Mouse (Mus musculus) erythroblast, embryonic 14.5 days (primary cell): ENCODE results near the gene Igf2bp2. TPM values are rescaled to one million over a fixed set of nuclear protein-coding genes. Genes with fewer than 3 reads are reported as not detected.

Source experiments
- H3K27me3 ChIP-seq: 2 replicates; pipeline ENCODE4 v1.6.1; 2012; ENCODE audit warnings: inconsistent platforms; ENCODE audit not compliant: control insufficient read depth
- H3K36me3 ChIP-seq: 2 replicates; pipeline ENCODE4 v1.6.1; 2012; ENCODE audit warnings: mild to moderate bottlenecking, inconsistent platforms; ENCODE audit not compliant: control insufficient read depth
- H3K4me1 ChIP-seq: 2 replicates; pipeline ENCODE4 v1.6.1; 2012; ENCODE audit warnings: inconsistent platforms; ENCODE audit not compliant: control insufficient read depth
- H3K4me3 ChIP-seq: replicated peaks from 2 replicates; pipeline ENCODE3; 2012; ENCODE audit warnings: moderate library complexity, mild to moderate bottlenecking, inconsistent platforms
- H3K9me3 ChIP-seq: 2 replicates; pipeline ENCODE4 v1.6.1; 2012; ENCODE audit warnings: low read length, inconsistent platforms, mixed read lengths; ENCODE audit not compliant: control insufficient read depth
- GATA1 ChIP-seq: IDR thresholded peaks from 2 replicates; pipeline ENCODE4 v1.6.1; 2012; ENCODE audit warnings: low read length, inconsistent platforms, mixed read lengths
- TAL1 ChIP-seq: IDR thresholded peaks from 3 replicates; pipeline ENCODE4 v1.6.1; 2012; ENCODE audit warnings: low read length, inconsistent platforms, mixed read lengths
- polyA plus RNA-seq: library from polyadenylated mRNA; stranded (reverse); fragments of >175 nt; gene quantifications from 2 replicates; pipeline ENCODE4 v1.2.3, GENCODE M21; 2012

Gene Igf2bp2
- polyA plus RNA-seq, 1 experiment: 0.22 TPM

DNA sequence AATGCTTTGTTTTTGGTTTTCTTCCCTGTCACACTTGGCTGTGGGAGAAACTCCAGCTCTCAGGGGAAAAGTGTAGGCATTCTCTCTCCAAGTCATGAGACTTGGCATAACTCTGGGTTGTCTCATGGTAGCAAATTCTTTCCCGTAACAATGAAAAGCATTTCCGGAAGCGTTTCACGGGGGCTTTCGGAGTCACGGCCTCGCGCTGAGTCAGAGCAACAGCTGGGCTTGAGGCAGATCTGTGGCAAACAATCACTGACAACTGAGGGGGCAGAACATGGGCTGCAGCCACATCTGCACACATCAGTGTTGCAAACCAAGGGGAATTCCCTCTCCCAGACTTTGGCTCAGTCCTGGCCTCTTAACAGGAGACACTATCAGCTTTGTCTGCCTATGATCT, 95.7 kb downstream of the Igf2bp2 start:
- Histone ChIP-seq H3K4me1 (no peaks in the 10 kb centered on the region), H3K27me3 (no peaks in the 10 kb centered on the region), H3K9me3 (no peaks in the 10 kb centered on the region), H3K4me3 (no peak overlapping the region), H3K36me3 (peaks cover 2% of the 10 kb centered on the region; the same call in 1 of the 2 replicates)
- no peak for TF ChIP-seq TAL1
- TF ChIP-seq GATA1: no peak

DNA sequence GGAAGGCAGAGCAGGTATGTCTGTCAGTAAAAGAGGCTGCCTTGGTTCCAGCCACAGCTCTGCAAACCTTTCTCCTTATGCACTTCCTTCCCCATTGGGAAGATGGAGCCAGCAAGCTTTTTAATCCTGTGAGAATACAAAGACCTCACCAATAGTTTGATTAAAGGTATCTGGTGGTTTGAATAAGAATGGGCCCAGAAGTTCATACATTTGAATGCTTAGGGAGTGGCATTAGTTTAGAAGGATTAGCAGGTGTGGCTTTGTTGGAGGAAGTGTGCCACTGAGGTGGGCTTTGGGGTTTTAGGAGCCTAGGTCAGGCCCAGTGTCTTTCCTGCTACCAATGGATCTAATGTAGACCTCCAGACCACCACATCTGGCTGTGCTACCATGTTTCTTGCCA, 97.6 kb downstream of the Igf2bp2 start:
- Histone ChIP-seq H3K4me1 (peaks cover 2% of the 10 kb centered on the region), H3K4me3 (no peak overlapping the region), H3K27me3 (no peaks in the 10 kb centered on the region), H3K9me3 (no peaks in the 10 kb centered on the region), H3K36me3 (peaks cover 2% of the 10 kb centered on the region; the same call in 1 of the 2 replicates)
- no peak for TF ChIP-seq GATA1
- TF ChIP-seq TAL1: no peak

DNA sequence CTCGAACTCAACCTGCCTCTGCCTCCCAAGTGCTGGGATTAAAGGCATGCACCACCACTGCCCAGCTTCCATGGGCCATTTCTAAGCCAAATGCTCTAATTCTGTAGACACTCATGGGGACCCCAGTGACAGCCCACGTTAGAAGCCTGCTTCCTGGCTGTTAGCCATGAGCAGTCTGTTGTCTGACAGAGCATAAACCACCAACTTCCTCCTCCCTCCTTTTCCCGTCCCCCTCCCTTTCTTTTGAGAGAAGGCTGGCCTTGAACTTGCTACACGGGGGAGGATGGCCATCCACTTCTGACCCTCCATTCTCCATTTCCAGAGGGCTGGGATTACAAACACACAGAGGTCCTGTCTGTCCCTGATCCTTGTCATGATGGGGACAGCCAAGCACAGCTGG, 100.8 kb downstream of the Igf2bp2 start:
- H3K4me3 ChIP-seq: no peak overlapping the region
- no peaks in the 10 kb centered on the region for H3K9me3 ChIP-seq
- H3K27me3 ChIP-seq: no peaks in the 10 kb centered on the region
- H3K4me1 ChIP-seq: peaks cover 6% of the 10 kb centered on the region
- no peak for TF ChIP-seq GATA1
- no peak for TF ChIP-seq TAL1
- peaks cover 2% of the 10 kb centered on the region; the same call in 1 of the 2 replicates for H3K36me3 ChIP-seq

DNA sequence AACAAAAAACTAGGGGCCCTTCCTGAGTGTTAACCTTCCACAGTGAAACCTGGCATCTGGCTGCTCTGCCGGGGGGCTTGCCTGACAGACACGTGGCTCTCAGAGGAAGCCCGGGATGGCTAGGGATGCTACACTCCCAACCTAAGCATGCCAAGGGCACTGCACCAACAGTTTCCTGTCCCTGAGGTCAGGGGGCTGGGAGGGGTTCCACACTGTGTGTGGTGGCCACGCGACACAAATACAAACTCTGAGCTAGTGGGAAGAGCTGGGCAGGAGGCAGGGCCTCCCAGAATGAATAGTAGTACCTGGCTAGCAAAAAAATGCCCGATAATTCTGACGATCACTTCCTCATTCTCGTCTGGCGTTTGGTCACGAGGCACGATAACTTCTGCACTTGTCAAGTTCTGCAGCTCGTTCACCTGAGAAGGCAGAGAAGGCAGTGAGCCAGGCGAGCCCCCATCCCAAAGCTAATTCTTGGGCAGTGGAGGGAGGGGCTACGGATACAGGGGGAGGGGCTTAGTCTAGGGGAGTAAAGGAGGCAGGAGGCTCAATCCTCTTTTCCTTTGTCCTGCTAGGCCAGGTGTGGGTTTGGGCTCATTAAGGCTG, 101.4 kb downstream of the Igf2bp2 start:
- Histone ChIP-seq H3K4me3 (no peak overlapping the region), H3K27me3 (no peaks in the 10 kb centered on the region), H3K9me3 (no peaks in the 10 kb centered on the region), H3K36me3 (no peaks in the 10 kb centered on the region; the same call in 1 of the 2 replicates), H3K4me1 (peaks cover 7% of the 10 kb centered on the region)
- TF ChIP-seq GATA1 (no peak), TAL1 (no peak)

DNA sequence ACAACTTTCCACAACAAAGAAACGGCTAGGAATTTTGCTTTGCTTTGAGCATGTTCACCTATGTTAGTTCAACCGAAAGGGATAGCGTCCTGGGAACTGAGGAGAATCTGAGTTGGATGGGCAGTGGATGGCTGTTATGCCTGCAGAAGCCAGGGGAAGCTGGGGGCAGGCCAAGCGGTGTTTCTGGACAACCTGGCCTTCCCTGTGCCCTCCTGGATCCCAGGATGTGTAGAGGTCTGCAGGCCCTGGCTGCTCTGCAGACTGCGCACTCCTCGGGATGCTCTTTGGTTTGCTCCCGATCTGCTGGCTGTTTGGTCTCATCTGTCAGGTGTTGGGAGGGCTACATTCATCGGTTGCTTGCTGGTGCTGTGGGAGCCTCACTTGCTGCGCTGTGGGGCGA, 102.7 kb downstream of the Igf2bp2 start:
- no peaks in the 10 kb centered on the region; the same call in 1 of the 2 replicates for H3K36me3 ChIP-seq
- no peaks in the 10 kb centered on the region for H3K27me3 ChIP-seq
- H3K4me3 ChIP-seq: no peak overlapping the region
- H3K4me1 ChIP-seq: peaks cover 7% of the 10 kb centered on the region
- no peaks in the 10 kb centered on the region for H3K9me3 ChIP-seq
- TF ChIP-seq TAL1 (no peak), GATA1 (no peak)

DNA sequence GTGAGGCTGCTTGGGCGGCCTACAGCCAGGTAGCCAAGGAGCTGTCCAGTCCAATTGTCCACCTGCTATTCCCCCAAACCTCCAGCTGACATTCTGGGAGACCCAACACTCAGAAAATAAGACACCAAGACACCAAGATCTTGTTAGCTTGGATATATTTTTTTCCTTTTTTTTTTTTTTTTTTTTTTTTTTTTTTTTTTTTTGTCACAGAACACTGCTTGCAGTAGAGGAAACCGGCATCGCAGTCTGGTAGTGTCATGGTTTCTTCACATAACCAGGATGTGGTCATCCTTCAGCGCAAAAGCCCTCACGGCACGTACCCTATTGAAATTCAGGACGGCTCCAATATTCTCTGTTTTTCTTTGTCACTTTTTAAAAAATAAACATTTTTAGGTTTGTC, 104.2 kb downstream of the Igf2bp2 start:
- TF ChIP-seq TAL1: no peak
- TF ChIP-seq GATA1: no peak
- H3K27me3 ChIP-seq: no peaks in the 10 kb centered on the region
- no peak overlapping the region for H3K4me3 ChIP-seq

DNA sequence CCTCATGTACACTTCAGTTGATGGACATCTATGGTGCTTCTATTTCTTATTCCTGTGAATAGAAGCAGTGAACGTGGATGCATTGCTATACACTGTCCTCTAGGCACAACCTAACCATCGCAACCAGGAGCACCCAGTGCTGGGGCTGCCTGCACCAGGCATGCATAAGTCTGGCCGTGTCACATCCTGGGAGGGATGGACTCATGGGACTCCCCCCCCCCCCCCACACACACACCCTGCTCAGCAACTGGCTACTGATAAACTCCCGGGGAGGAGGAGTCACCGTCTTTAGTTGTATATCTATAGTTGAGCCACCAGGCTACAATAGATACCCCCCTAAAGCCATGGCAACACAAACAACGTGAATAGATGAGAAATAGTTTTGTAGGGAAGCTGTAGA, 105.6 kb downstream of the Igf2bp2 start:
- H3K27me3 ChIP-seq: no peaks in the 10 kb centered on the region
- H3K9me3 ChIP-seq: no peaks in the 10 kb centered on the region; the same call in 1 of the 2 replicates
- no peak overlapping the region for H3K4me3 ChIP-seq
- no peak for TF ChIP-seq TAL1
- TF ChIP-seq GATA1: no peak
- peaks cover 7% of the 10 kb centered on the region for H3K4me1 ChIP-seq
- no peaks in the 10 kb centered on the region; the same call in 1 of the 2 replicates for H3K36me3 ChIP-seq

More for the DNA sequence above, 104.2 kb downstream of the Igf2bp2 start:
- Histone ChIP-seq H3K9me3 (no peaks in the 10 kb centered on the region), H3K4me1 (peaks cover 7% of the 10 kb centered on the region), H3K36me3 (no peaks in the 10 kb centered on the region; the same call in 1 of the 2 replicates)

DNA sequence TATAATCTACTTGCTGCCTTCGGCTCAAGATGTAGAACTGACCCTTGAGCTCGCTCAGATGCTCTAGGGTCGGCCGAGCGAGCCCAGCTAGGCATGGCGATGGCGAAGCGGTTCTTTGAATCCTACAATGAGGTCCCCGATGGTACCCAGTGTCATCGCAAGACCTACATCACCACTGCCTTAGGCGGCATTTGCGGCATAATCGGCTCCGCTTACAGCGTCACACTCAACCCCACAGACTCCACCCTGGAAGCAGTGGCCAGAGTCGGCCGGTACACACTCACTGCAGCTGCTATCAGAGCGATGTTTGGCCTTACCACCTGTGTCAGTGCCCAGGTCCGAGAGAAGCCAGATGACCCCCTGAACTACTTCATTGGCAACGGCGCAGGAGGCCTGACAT, 109.7 kb downstream of the Igf2bp2 start:
- Histone ChIP-seq H3K36me3 (peaks cover 17% of the 10 kb centered on the region), H3K4me3 (no peak overlapping the region), H3K9me3 (no peaks in the 10 kb centered on the region; the same call in 1 of the 2 replicates), H3K27me3 (no peaks in the 10 kb centered on the region), H3K4me1 (peaks cover 4% of the 10 kb centered on the region)
- TF ChIP-seq GATA1 (no peak), TAL1 (no peak)

DNA sequence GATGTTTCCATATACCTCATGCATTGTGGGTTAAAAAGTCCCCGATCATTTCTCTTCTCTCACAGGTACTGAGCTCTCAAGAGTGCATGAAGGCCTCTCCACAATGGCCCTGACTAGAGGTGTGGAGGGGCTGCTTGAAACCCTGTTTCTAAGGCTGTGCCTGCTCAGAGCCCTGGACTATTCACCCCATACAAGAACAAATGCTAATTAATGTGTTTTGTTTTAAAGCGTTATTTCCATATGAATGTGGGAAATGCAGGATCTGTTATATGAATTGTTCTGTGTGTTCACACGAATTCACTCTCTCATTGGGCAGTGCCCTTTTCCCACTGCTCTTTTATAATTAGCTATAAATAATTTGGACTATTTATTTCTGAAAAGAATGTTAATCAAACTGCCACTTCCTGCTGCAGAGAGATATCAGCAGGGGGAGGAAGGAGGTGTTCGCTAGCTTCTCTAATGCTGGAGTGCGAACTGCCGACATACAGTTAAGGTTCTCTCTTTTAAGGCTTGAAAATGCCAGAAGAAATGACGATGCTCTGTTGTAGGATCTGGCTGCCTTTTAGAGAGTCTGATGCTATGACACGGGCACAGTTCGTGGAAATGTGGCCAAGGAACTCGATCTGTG, 116.2 kb downstream of the Igf2bp2 start:
- Histone ChIP-seq H3K9me3 (no peaks in the 10 kb centered on the region), H3K4me1 (no peaks in the 10 kb centered on the region), H3K4me3 (no peak overlapping the region), H3K36me3 (peaks cover 81% of the 10 kb centered on the region), H3K27me3 (no peaks in the 10 kb centered on the region)
- no peak for TF ChIP-seq TAL1
